ENCODE assay signal across 11 mouse cellular contexts in genomic region chr12:8306910-8307309, GRCm38 (mm10). TPM values are rescaled to one million over a fixed set of nuclear protein-coding genes. Genes with fewer than 3 reads are reported as not detected.
A peak's percentile ranks its signal among the peaks of the same experiment; 100 is the strongest.
DNase-seq lines count a peak whose midpoint lies in the region; ATAC-seq and TF ChIP-seq lines count a peak whose summit lies in the region.
"Had no signal": no experiment of that assay in that cellular context is flagged by ENCODE, and none has a peak within 500 bp of the region (broad histone marks: within the 10 kb centered on the region; RNA-seq: fewer than 3 reads in every experiment).

No protein-coding gene starts in this region.

- no peak overlapping the region for H3K9ac ChIP-seq in hindbrain, postnatal 0 days (replicated peaks; ENCODE audit: low read length)
- H3K9ac ChIP-seq in hindbrain, embryonic 16.5 days (ENCODE audit: low read depth, low read length) = no peak overlapping the region
- H3K9ac ChIP-seq in liver, postnatal 0 days (replicated peaks) = no peak overlapping the region

- WGBS in hindbrain, postnatal 0 days = 66% methylated on average over 1 of the region's 1 CpGs
- 55% methylated on average over 1 of the region's 1 CpGs for WGBS in hindbrain, embryonic 16.5 days
- 44% methylated on average over 1 of the region's 1 CpGs for whole genome bisulfite sequencing in liver, postnatal 0 days (ENCODE audit: insufficient replicate concordance)

- H3K4me1 ChIP-seq in hindbrain, postnatal 0 days (ENCODE audit: insufficient read depth, low read length) = peaks cover 3% of the 10 kb centered on the region; the same call in 1 of the 2 replicates
- H3K4me1 ChIP-seq in hindbrain, embryonic 16.5 days (ENCODE audit: control insufficient read depth, insufficient read depth, low read depth, low read length) = peaks cover 8% of the 10 kb centered on the region; the same call in 1 of the 2 replicates
- H3K4me1 ChIP-seq in liver, postnatal 0 days (ENCODE audit: insufficient read depth) = no peaks in the 10 kb centered on the region; the same call in 1 of the 2 replicates

- no peak overlapping the region for H3K4me3 ChIP-seq in hindbrain, postnatal 0 days (ENCODE audit: low read length)
- H3K4me3 ChIP-seq in hindbrain, embryonic 16.5 days (ENCODE audit: low read length) = no peak overlapping the region
- no peak overlapping the region for H3K4me3 ChIP-seq in liver, postnatal 0 days (ENCODE audit: low read depth, low read length)
- H3K4me3 ChIP-seq: heart, adult 2 months had no signal

- H3K27ac ChIP-seq in hindbrain, postnatal 0 days = no peak overlapping the region
- H3K27ac ChIP-seq in hindbrain, embryonic 16.5 days (ENCODE audit: low read depth, low read length) = no peak overlapping the region
- H3K27ac ChIP-seq in liver, postnatal 0 days (ENCODE audit: low read depth) = no peak overlapping the region
- H3K27ac ChIP-seq: heart, adult 2 months had no signal

- TF ChIP-seq EP300 in liver, postnatal 0 days (IDR thresholded peaks at IDR 0.05; ENCODE audit: low read depth) = no peak

- no peak for TF ChIP-seq CTCF in hindbrain, postnatal 0 days (IDR thresholded peaks at IDR 0.05; ENCODE audit: low read depth)
- TF ChIP-seq CTCF in liver, postnatal 0 days (IDR thresholded peaks at IDR 0.05; ENCODE audit: low read depth) = no peak

- DNase-seq in hindbrain, postnatal 0 days (ENCODE audit: low spot score) = no peak
- peak; percentile 62 to 71 for DNase-seq in B cell, adult 2 months
- DNase-seq in c-Kit-positive CD71-positive TER-119-negative erythroid progenitor cells, embryonic 14.5 days (ENCODE audit: low read depth) = peak; percentile 25
- DNase-seq in liver, postnatal 0 days = no peak
- DNase-seq in testis, postnatal 10 days (ENCODE audit: low spot score) = no peak
- no peak for DNase-seq in cerebellum, adult 18-20 months
- DNase-seq in thymus, postnatal 25 days = no peak

- peaks cover 32% of the 10 kb centered on the region for H3K27me3 ChIP-seq in hindbrain, postnatal 0 days (ENCODE audit: insufficient read depth, low read length)
- peaks cover 34% of the 10 kb centered on the region for H3K27me3 ChIP-seq in hindbrain, embryonic 16.5 days (replicated peaks; ENCODE audit: control insufficient read depth, insufficient read depth, low read length)
- peaks cover 49% of the 10 kb centered on the region for H3K27me3 ChIP-seq in liver, postnatal 0 days (ENCODE audit: insufficient read depth, low read length)

- H3K36me3 ChIP-seq in hindbrain, postnatal 0 days (ENCODE audit: insufficient read depth, low read length) = no peaks in the 10 kb centered on the region
- H3K36me3 ChIP-seq in hindbrain, embryonic 16.5 days (ENCODE audit: control insufficient read depth, insufficient read depth, low read length) = no peaks in the 10 kb centered on the region
- no peaks in the 10 kb centered on the region for H3K36me3 ChIP-seq in liver, postnatal 0 days (replicated peaks; ENCODE audit: insufficient read depth, low read length)
- H3K36me3 ChIP-seq: G1E had no signal

- ATAC-seq in hindbrain, postnatal 0 days = peak; percentile 21; the same call in 1 of the 2 replicates
- no peak for ATAC-seq in hindbrain, embryonic 16.5 days
- peak; percentile 69 for ATAC-seq in liver, postnatal 0 days

- H3K4me2 ChIP-seq in hindbrain, postnatal 0 days (ENCODE audit: low read depth, low read length) = no peak overlapping the region
- no peak overlapping the region for H3K4me2 ChIP-seq in hindbrain, embryonic 16.5 days (ENCODE audit: low read length)
- no peak overlapping the region for H3K4me2 ChIP-seq in liver, postnatal 0 days (ENCODE audit: low read depth, low read length)

- no peaks in the 10 kb centered on the region for H3K9me3 ChIP-seq in hindbrain, postnatal 0 days (ENCODE audit: low read length)
- H3K9me3 ChIP-seq in hindbrain, embryonic 16.5 days (ENCODE audit: control insufficient read depth, low read length) = no peaks in the 10 kb centered on the region
- no peaks in the 10 kb centered on the region for H3K9me3 ChIP-seq in liver, postnatal 0 days (ENCODE audit: low read length)

RNA-seq across cellular contexts. Expression of gene Gdf7, which starts 5.2 kb away (rescaled TPM):
- 0.83 and 3.6 TPM in 2 replicates for total RNA-seq in hindbrain, postnatal 0 days (2014; rRNA removed)
- 0.36 and 0.54 TPM in 2 replicates for polyA plus RNA-seq in hindbrain, postnatal 0 days (2015; fragmentation: Nextera tagmentation; extraction: Ambion mirVana)
- 0.28 and 0.29 TPM in 2 replicates for polyA plus RNA-seq in hindbrain, embryonic 16.5 days (2015; fragmentation: Nextera tagmentation; extraction: Ambion mirVana)
- not detected in 2 replicates for polyA plus RNA-seq in liver, postnatal 0 days (2015; fragmentation: Nextera tagmentation; extraction: Ambion mirVana)
- total RNA-seq: common myeloid progenitor, adult 5-6 weeks; G1E had no signal
- polyA plus RNA-seq: G1E had no signal

RNA-seq across cellular contexts. Expression of gene Hs1bp3, which starts 6.3 kb away (rescaled TPM):
- total RNA-seq in hindbrain, postnatal 0 days (2014; rRNA removed) = 3.8 and 6.3 TPM in 2 replicates
- 5.5 and 6.5 TPM in 2 replicates for polyA plus RNA-seq in hindbrain, postnatal 0 days (2015; fragmentation: Nextera tagmentation; extraction: Ambion mirVana)
- polyA plus RNA-seq in hindbrain, embryonic 16.5 days (2015; fragmentation: Nextera tagmentation; extraction: Ambion mirVana) = 10.1 and 10.6 TPM in 2 replicates
- polyA plus RNA-seq in liver, postnatal 0 days (2015; fragmentation: Nextera tagmentation; extraction: Ambion mirVana) = 3.2 and 3.7 TPM in 2 replicates

Comparison
In these comparisons a context has a peak if more than half of its experiments do, and no peak if none do; other contexts are left out.
1. DNase-seq: peak in B cell, adult 2 months (2 of 2) and c-Kit-positive CD71-positive TER-119-negative erythroid progenitor cells, embryonic 14.5 days (single experiment); none in hindbrain, postnatal 0 days (single experiment), liver, postnatal 0 days (single experiment), testis, postnatal 10 days (single experiment), cerebellum, adult 18-20 months (0 of 2) and thymus, postnatal 25 days (single experiment).